Mouse (Mus musculus) limb, embryonic 11.5 days (tissue): Measurements from ENCODE around the gene Capg. TPM values are rescaled to one million over a fixed set of nuclear protein-coding genes. Genes with fewer than 3 reads are reported as not detected.

Experiments
- ATAC-seq: fragments of 200-750 bp; cut with Nextera tagmentation; 2 replicates; pipeline ENCODE4 v1.8.0; 2017; ENCODE audit warnings: low read depth; ENCODE audit not compliant: insufficient number of reproducible peaks, low FRiP score, low TSS enrichment
- DNase-seq: peaks from one replicate; pipeline ENCODE4 v3.0.0-alpha.2; 2015; ENCODE audit warnings: low spot score
- H3K27ac ChIP-seq: fragments of 300-500 bp; sonication (generic); replicated peaks from 2 replicates; pipeline ENCODE4 v1.5.1; 2014; ENCODE audit warnings: low read depth, mild to moderate bottlenecking, low read length
- H3K27me3 ChIP-seq: fragments of 300-500 bp; sonication (generic); 2 replicates; pipeline ENCODE4 v1.6.1; 2014; ENCODE audit warnings: mild to moderate bottlenecking, low read length, mixed read lengths; ENCODE audit not compliant: control insufficient read depth, insufficient read depth
- H3K36me3 ChIP-seq: fragments of 300-500 bp; sonication (generic); 2 replicates; pipeline ENCODE4 v1.6.1; 2014; ENCODE audit warnings: mild to moderate bottlenecking, low read length, moderate library complexity, mixed read lengths; ENCODE audit not compliant: control insufficient read depth, insufficient read depth
- H3K4me1 ChIP-seq: fragments of 300-500 bp; sonication (generic); 2 replicates; pipeline ENCODE4 v1.6.1; 2014; ENCODE audit warnings: low read length, mixed read lengths; ENCODE audit not compliant: control insufficient read depth, insufficient read depth
- H3K4me2 ChIP-seq: fragments of 300-500 bp; sonication (generic); 2 replicates; pipeline ENCODE4 v1.6.1; 2014; ENCODE audit warnings: low read depth, mild to moderate bottlenecking, moderate library complexity; ENCODE audit not compliant: severe bottlenecking
- H3K4me3 ChIP-seq: fragments of 300-500 bp; sonication (generic); 2 replicates; pipeline ENCODE4 v1.5.1; 2014; ENCODE audit warnings: low read depth, low read length
- H3K9ac ChIP-seq: fragments of 300-500 bp; sonication (generic); 2 replicates; pipeline ENCODE4 v1.6.1; 2014; ENCODE audit warnings: mild to moderate bottlenecking, low read length
- H3K9me3 ChIP-seq: fragments of 300-500 bp; sonication (generic); 2 replicates; pipeline ENCODE4 v1.6.1; 2016; ENCODE audit warnings: low read length; ENCODE audit not compliant: control insufficient read depth
- WGBS: fragments of 180-500 bp; shearing (Covaris S2); extraction: QIAGEN DNeasy Blood & Tissue Kit; methylation state at CpG from one replicate; pipeline ENCODE4 v1.1.7; 2014; 5-methylcytosine and 5-hydroxymethylcytosine counted together
- polyA plus RNA-seq: library from polyadenylated mRNA; unstranded; fragments of >200 nt; fragmentation: Nextera tagmentation; extraction: Ambion mirVana; gene quantifications from 2 replicates; pipeline ENCODE4 v1.2.1, GENCODE M21; 2014

The Capg gene
- polyA plus RNA-seq, 1 experiment from 2014 or later, result 24.5 TPM

DNA sequence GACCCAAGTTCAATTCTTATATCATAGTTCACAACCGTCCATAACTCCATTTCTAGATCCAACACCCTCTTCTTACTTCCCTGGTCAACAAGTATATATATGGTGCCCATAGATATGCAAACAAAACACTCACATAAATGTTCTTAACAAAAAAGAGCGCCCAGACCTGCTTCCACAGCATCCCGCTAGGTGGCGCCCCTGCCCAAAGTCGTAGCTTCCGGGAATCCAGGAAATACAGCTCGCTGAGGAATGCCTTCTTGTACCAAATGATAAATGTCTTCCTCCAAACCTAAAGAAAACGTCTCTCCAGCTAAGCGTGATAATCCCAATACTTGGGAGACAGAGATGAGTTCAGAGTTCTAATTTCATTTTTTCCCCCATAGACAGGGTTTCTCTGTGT lies 9.0 kb upstream of the Capg start:
- peak overlapping the region; percentile 31; the same call in 1 of the 2 replicates for H3K4me2 ChIP-seq
- H3K36me3 ChIP-seq, result no peaks in the 10 kb centered on the region
- 4% methylated on average over 9 of the region's 9 CpGs for WGBS
- no peaks in the 10 kb centered on the region for H3K9me3 ChIP-seq
- H3K27ac ChIP-seq, result no peak overlapping the region
- ATAC-seq, result no peak
- no peak overlapping the region for H3K4me3 ChIP-seq
- peak; percentile 87 for DNase-seq
- no peak overlapping the region for H3K9ac ChIP-seq
- no peaks in the 10 kb centered on the region for H3K27me3 ChIP-seq
- H3K4me1 ChIP-seq, result peaks cover 5% of the 10 kb centered on the region; the same call in 1 of the 2 replicates

DNA sequence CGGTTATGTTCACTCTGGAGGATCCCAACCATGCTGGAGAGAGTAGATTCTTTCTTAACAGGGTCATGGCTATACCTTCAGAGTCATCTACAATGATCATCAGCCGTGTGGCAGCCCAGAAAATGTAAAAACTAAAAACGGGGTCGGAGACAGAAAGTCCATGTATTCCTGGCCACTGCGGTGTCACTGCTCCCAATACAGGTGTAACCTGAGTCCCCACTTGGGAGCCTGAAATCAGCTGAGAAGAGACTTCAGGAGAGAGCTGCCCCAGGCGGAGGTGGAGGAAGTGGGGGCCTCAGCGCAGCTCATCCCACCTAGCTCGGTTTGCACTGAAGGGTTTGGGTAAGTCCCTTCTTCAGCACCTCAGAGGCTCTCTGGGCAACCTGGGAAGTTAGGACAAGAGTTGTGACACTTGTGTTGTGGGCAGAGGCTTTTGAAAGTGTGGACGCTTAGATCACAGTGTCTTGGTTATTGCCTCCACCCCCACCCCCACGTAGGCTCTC lies 6.1 kb upstream of the Capg start:
- ATAC-seq (no peak), DNase-seq (no peak)
- Histone ChIP-seq H3K4me2 (peak overlapping the region; percentile 78), H3K36me3 (no peaks in the 10 kb centered on the region), H3K27ac (no peak overlapping the region), H3K4me3 (peak overlapping the region; percentile 30), H3K4me1 (peaks cover 5% of the 10 kb centered on the region; the same call in 1 of the 2 replicates), H3K9ac (no peak overlapping the region; the same call in 1 of the 2 replicates), H3K27me3 (no peaks in the 10 kb centered on the region), H3K9me3 (no peaks in the 10 kb centered on the region)
- 49% methylated on average over 10 of the region's 10 CpGs for WGBS

DNA sequence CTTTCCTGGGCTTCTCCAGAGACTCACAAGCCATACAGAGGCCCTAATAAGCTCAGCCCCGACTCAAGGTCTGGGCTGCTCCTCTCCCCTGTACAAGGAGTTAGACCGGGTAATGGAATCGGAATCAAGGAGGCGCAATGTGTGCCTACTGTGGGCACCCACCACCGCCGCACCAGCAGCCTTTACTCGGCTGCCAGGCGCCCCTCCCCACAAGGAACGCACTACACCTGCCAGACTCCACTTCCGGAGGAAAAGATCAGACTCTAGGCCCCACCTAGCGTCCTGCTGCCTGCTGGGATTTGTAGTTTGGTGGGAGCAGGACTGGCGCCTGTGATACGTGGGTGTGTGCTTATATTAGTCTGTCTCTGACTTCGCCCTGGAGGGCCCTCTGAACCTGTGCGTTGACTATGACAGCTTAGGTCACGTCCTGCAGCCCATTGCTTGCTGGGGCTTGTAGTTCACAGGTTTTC lies 5.6 kb upstream of the Capg start:
- Histone ChIP-seq H3K9me3 (no peaks in the 10 kb centered on the region), H3K27me3 (no peaks in the 10 kb centered on the region), H3K4me3 (peak overlapping the region; percentile 30), H3K9ac (peak overlapping the region; percentile 50), H3K4me2 (peak overlapping the region; percentile 78), H3K36me3 (no peaks in the 10 kb centered on the region), H3K4me1 (peaks cover 5% of the 10 kb centered on the region; the same call in 1 of the 2 replicates), H3K27ac (no peak overlapping the region)
- DNase-seq (peak; percentile 83), ATAC-seq (peak; percentile 86)
- 3% methylated on average over 16 of the region's 16 CpGs for WGBS

DNA sequence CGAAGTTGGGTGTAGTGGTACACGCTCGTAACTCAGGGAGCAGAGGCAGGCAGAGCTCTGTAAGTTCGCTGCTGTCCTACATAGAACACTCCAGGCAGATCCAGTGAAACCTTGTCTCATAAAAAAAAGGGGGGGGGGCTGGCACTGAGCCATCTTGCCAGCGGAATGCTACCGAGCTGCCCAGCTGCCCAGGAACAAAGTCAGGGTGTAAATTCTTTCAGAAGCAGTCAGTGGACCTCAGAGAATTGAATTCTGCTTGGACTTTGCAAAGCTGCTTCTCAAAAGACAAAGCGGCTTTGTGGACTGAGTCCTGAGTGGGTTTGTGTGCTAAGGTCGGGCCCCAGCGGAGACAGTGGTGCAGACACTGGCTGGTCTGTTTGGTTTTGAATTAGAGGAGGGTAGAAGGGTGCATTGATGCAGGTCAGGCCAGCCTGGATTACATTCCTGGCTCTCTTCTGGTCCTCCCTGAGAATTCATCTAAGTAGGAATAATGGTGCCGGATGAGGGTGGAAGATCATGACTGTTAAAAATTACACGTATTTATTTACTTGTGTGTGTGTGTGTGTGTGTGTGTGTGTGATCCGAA lies 833 bp upstream of the Capg start:
- no peak for ATAC-seq
- Histone ChIP-seq H3K4me1 (peaks cover 1% of the 10 kb centered on the region; the same call in 1 of the 2 replicates), H3K27ac (no peak overlapping the region), H3K27me3 (no peaks in the 10 kb centered on the region), H3K9me3 (no peaks in the 10 kb centered on the region; the same call in 1 of the 2 replicates), H3K4me3 (no peak overlapping the region), H3K9ac (no peak overlapping the region), H3K4me2 (no peak overlapping the region), H3K36me3 (no peaks in the 10 kb centered on the region)
- no peak for DNase-seq
- 84% methylated on average over 12 of the region's 12 CpGs for WGBS

DNA sequence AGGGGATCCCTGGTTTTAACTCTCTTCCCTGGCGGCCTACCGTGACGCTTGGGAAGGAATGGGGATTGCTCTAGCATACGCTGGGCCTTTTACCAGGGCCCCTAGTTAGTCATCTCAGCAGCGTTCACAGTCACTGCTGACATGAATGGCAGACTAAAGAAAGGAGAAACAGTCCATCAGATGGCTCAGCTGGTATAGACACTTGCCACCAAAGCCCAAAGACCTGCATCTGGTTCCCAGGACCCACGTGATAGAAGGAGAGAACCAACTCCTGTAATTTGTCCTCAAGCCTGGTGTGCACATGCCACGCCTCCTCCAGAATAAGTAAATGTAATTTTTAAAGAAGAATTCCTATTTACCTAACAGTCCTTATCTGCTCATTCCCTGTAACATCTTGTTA lies 1.2 kb downstream of the Capg start:
- no peaks in the 10 kb centered on the region for H3K27me3 ChIP-seq
- no peak overlapping the region for H3K27ac ChIP-seq
- 52% methylated on average over 7 of the region's 7 CpGs for WGBS
- DNase-seq, result no peak
- no peaks in the 10 kb centered on the region for H3K4me1 ChIP-seq
- ATAC-seq, result no peak
- H3K4me3 ChIP-seq, result no peak overlapping the region
- no peaks in the 10 kb centered on the region for H3K36me3 ChIP-seq
- no peak overlapping the region for H3K4me2 ChIP-seq
- H3K9ac ChIP-seq, result no peak overlapping the region
- no peaks in the 10 kb centered on the region; the same call in 1 of the 2 replicates for H3K9me3 ChIP-seq

DNA sequence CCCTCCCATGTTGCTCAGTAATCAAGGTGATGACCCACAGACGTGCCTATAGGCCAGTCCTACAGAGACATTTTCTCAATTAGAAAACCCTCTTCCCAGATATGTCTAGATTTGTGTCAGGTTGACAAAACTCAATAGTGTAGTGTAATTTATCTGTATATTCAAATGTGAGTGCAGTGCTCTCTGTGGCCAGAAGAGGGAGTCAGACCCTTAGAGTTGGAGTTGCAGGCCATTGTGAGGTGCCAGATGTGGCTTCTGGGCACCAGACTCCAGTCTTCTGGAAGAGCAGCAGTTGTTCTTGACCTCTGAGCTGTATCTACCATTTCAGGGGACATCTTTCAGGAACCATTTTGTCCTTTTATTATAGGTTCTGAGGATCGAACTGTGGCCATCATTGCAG lies 2.9 kb downstream of the Capg start:
- 97% methylated on average over 2 of the region's 2 CpGs for WGBS
- no peaks in the 10 kb centered on the region; the same call in 1 of the 2 replicates for H3K9me3 ChIP-seq
- H3K4me1 ChIP-seq, result no peaks in the 10 kb centered on the region
- DNase-seq (no peak), ATAC-seq (no peak)
- no peak overlapping the region for H3K9ac ChIP-seq
- no peak overlapping the region for H3K4me2 ChIP-seq
- no peaks in the 10 kb centered on the region for H3K27me3 ChIP-seq
- no peak overlapping the region for H3K27ac ChIP-seq
- no peak overlapping the region for H3K4me3 ChIP-seq
- no peaks in the 10 kb centered on the region for H3K36me3 ChIP-seq

DNA sequence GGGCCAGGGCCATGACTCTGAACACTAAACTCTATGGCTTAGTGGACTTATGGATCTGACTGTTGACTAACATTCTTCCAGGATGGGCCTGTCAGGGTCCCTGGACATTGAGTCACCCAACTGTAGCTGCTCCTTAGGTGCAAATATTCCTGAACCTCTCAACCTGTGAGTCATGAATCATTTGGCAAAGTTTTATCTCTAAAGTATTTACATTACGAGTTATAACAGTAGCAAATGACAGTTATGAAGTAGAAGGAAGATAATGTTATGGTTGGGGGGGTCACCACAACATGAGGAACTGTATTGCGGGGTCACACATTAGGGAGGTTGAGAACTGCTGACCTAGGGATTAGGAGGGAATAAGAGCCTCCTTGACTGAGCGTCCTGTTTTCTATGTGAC lies 3.7 kb downstream of the Capg start:
- ATAC-seq, result no peak
- H3K9ac ChIP-seq, result no peak overlapping the region
- H3K4me2 ChIP-seq, result no peak overlapping the region
- no peaks in the 10 kb centered on the region for H3K27me3 ChIP-seq
- no peaks in the 10 kb centered on the region; the same call in 1 of the 2 replicates for H3K9me3 ChIP-seq
- no peak for DNase-seq
- no peak overlapping the region for H3K27ac ChIP-seq
- no peak overlapping the region for H3K4me3 ChIP-seq
- H3K4me1 ChIP-seq, result peaks cover 5% of the 10 kb centered on the region; the same call in 1 of the 2 replicates
- 94% methylated on average over 3 of the region's 3 CpGs for whole genome bisulfite sequencing
- H3K36me3 ChIP-seq, result no peaks in the 10 kb centered on the region

DNA sequence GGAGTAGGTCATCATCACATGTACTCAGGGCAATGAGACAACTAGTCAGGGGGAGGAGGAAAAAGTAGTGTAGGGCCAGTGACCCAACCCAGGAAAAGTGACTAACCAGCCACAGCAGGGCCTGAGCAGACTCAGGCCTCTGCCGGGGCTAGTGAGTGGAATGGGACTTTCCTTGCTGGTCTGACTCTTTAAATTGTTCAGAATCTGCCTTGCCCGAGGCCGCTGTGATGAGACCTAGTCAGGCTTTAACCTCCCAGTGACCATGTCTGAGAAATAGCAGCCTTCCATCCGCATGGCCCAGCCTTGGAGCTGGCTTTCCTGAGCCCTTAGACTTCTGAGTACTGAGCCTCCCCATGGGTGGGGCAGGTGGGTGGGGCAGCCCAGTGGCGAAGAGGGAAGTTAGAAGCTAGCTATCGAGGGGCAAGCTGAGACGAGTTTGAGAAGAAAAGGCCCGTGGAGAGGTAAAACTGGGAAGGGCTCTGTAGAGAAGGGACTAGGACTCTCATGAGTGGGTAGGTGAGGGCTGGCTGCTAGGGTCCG lies 4.9 kb downstream of the Capg start:
- Histone ChIP-seq H3K9me3 (no peaks in the 10 kb centered on the region; the same call in 1 of the 2 replicates), H3K9ac (no peak overlapping the region), H3K4me3 (no peak overlapping the region), H3K27ac (no peak overlapping the region; the same call in 1 of the 2 replicates), H3K4me1 (peaks cover 10% of the 10 kb centered on the region; the same call in 1 of the 2 replicates), H3K27me3 (no peaks in the 10 kb centered on the region), H3K4me2 (no peak overlapping the region), H3K36me3 (no peaks in the 10 kb centered on the region)
- no peak for DNase-seq
- ATAC-seq, result no peak
- WGBS, result 59% methylated on average over 9 of the region's 9 CpGs
